Mouse (Mus musculus) ES-E14 (cell line): ENCODE results near the gene Bpi.

ENCODE experiments used
- HCFC1 ChIP-seq: IDR thresholded peaks from 2 replicates; pipeline ENCODE4 v1.6.1; 2012; ENCODE audit warnings: low read length, inconsistent platforms, borderline replicate concordance; ENCODE audit not compliant: insufficient read depth
- MAFK ChIP-seq: IDR thresholded peaks from 2 replicates; pipeline ENCODE4 v1.6.1; 2014; ENCODE audit warnings: mild to moderate bottlenecking, low read depth, low read length, inconsistent platforms; ENCODE audit not compliant: insufficient read depth
- ZNF384 ChIP-seq: IDR thresholded peaks from 2 replicates; pipeline ENCODE4 v1.6.1; 2012; ENCODE audit warnings: low read depth, low read length, inconsistent platforms

GRCm38 (mm10) chr2:158259498-158259897 is 1.6 kb downstream of the Bpi start:
- TF ChIP-seq ZNF384 (no peak), HCFC1 (no peak), MAFK (no peak)
